Comparison of ENCODE assay signal across 8 mouse cellular contexts in genomic region chr11:115814605-115815450, GRCm38 (mm10). TPM values are rescaled to one million over a fixed set of nuclear protein-coding genes. Genes with fewer than 3 reads are reported as not detected.
DNase-seq lines count a peak whose midpoint lies in the region; ATAC-seq and TF ChIP-seq lines count a peak whose summit lies in the region.

Gene Tsen54, plus strand, starts transcription at chr11:115814724.

- intact Hi-C loops in heart, postnatal 25 days (cut with DNase I), result loop anchor here (1.0 to 5.0 kb wide), 3 partner anchors 48 to 168 kb away; partner anchors contain the start of gene Tmem94

- DNase-seq in forebrain, embryonic 14.5 days (ENCODE audit: low spot score), result peak; percentile 79
- DNase-seq in heart, postnatal 25 days (ENCODE audit: low spot score), result peak; percentile 68
- DNase-seq in layer of hippocampus, adult 2 months (ENCODE audit: low spot score in 2 of 2), result peak; percentile 80 to 92
- peak; percentile 86 for DNase-seq in thymus, adult 2 months

- peak within 1 kb of the TSS; percentile 66 for H3K4me2 ChIP-seq in forebrain, embryonic 14.5 days (ENCODE audit: low read length)
- H3K4me2 ChIP-seq in lung, embryonic 15.5 days, result peak within 1 kb of the TSS; percentile 92

- ATAC-seq in cerebellum, adult (ENCODE audit: insufficient number of reproducible peaks, low FRiP score, low TSS enrichment), result peak; percentile 49; the same call in 1 of the 2 replicates
- ATAC-seq in forebrain, embryonic 14.5 days, result peak; percentile 60
- peak; percentile 44 for ATAC-seq in lung, embryonic 15.5 days (ENCODE audit: borderline replicate concordance, extremely low read depth, low FRiP score, low TSS enrichment)

- no peaks in the 10 kb centered on the region for H3K27me3 ChIP-seq in ES-Bruce4 (ENCODE audit: control insufficient read depth, insufficient read depth, low read length, poor library complexity, severe bottlenecking)
- H3K27me3 ChIP-seq in forebrain, embryonic 14.5 days (replicated peaks; ENCODE audit: control insufficient read depth, insufficient read depth, low read length), result no peaks in the 10 kb centered on the region
- H3K27me3 ChIP-seq in lung, embryonic 15.5 days, result no peaks in the 10 kb centered on the region
- no peaks in the 10 kb centered on the region for H3K27me3 ChIP-seq in thymus, adult 2 months (ENCODE audit: control insufficient read depth, insufficient read depth, low read length)

- no peak for TF ChIP-seq CTCF in ES-Bruce4 (IDR thresholded peaks at IDR 0.05; ENCODE audit: low read depth, low read length)
- peak; percentile 32; the same call in 1 of the 2 replicates for TF ChIP-seq CTCF in layer of hippocampus, adult 2 months (conservative IDR thresholded peaks at IDR 0.05)
- TF ChIP-seq CTCF in olfactory bulb, adult 2 months (IDR thresholded peaks at IDR 0.05; ENCODE audit: insufficient read depth, low read depth, low read length), result no peak
- peak; percentile 48; the same call in 1 of the 2 replicates for TF ChIP-seq CTCF in thymus, adult 2 months (IDR thresholded peaks at IDR 0.05; ENCODE audit: borderline replicate concordance, control insufficient read depth, extremely low read depth, insufficient read depth, low read length, poor library complexity)

- no peaks in the 10 kb centered on the region for H3K9me3 ChIP-seq in ES-Bruce4 (replicated peaks; ENCODE audit: control insufficient read depth, insufficient read depth, low read length, poor library complexity, severe bottlenecking)
- no peaks in the 10 kb centered on the region for H3K9me3 ChIP-seq in forebrain, embryonic 14.5 days (replicated peaks; ENCODE audit: control insufficient read depth, low read length)
- H3K9me3 ChIP-seq in lung, embryonic 15.5 days, result no peaks in the 10 kb centered on the region

- WGBS in forebrain, embryonic 14.5 days, result under 1% methylated on average over 78 of the region's 84 CpGs
- under 1% methylated on average over 78 of the region's 84 CpGs for WGBS in lung, embryonic 15.5 days
- WGBS in olfactory bulb, adult 2 months, result under 1% methylated on average over 84 of the region's 84 CpGs
- WGBS in thymus, adult 2 months, result 1% methylated on average over 83 of the region's 84 CpGs

- peak; percentile 48 for TF ChIP-seq POLR2A in ES-Bruce4 (IDR thresholded peaks at IDR 0.05; ENCODE audit: insufficient read depth, low read length)
- TF ChIP-seq POLR2A in olfactory bulb, adult 2 months (IDR thresholded peaks at IDR 0.05; ENCODE audit: insufficient read depth, low read depth, low read length), result peak; percentile 40
- TF ChIP-seq POLR2A in thymus, adult 2 months (IDR thresholded peaks at IDR 0.05; ENCODE audit: control insufficient read depth, extremely low read depth, insufficient read depth, low read length, poor library complexity), result no peak

- no peaks in the 10 kb centered on the region for H3K4me1 ChIP-seq in ES-Bruce4 (ENCODE audit: control insufficient read depth, insufficient read depth, low read length)
- peaks cover 19% of the 10 kb centered on the region for H3K4me1 ChIP-seq in forebrain, embryonic 14.5 days (ENCODE audit: control insufficient read depth, insufficient read depth, low read length)
- H3K4me1 ChIP-seq in lung, embryonic 15.5 days, result peaks cover 49% of the 10 kb centered on the region
- peaks cover 15% of the 10 kb centered on the region for H3K4me1 ChIP-seq in olfactory bulb, adult 2 months (ENCODE audit: control insufficient read depth, insufficient read depth, low read length)
- peaks cover 20% of the 10 kb centered on the region for H3K4me1 ChIP-seq in thymus, adult 2 months (replicated peaks; ENCODE audit: control insufficient read depth, insufficient read depth, low read length)

- H3K27ac ChIP-seq in ES-Bruce4 (ENCODE audit: insufficient read depth, low read length), result no peak within 1 kb of the TSS
- H3K27ac ChIP-seq in forebrain, embryonic 14.5 days (ENCODE audit: low read depth, low read length), result peak within 1 kb of the TSS; percentile 65
- H3K27ac ChIP-seq in layer of hippocampus, adult 2 months, result peak within 1 kb of the TSS; percentile 86
- peak within 1 kb of the TSS; percentile 72 for H3K27ac ChIP-seq in lung, embryonic 15.5 days
- H3K27ac ChIP-seq in olfactory bulb, adult 2 months (ENCODE audit: insufficient read depth, low read depth, low read length), result no peak within 1 kb of the TSS
- H3K27ac ChIP-seq in thymus, adult 2 months (ENCODE audit: control insufficient read depth, insufficient read depth, low read length), result no peak within 1 kb of the TSS

- H3K4me3 ChIP-seq in ES-Bruce4 (ENCODE audit: low read depth, low read length), result peak within 1 kb of the TSS; percentile 75
- H3K4me3 ChIP-seq in forebrain, embryonic 14.5 days (ENCODE audit: low read depth, low read length), result peak within 1 kb of the TSS; percentile 97
- peak within 1 kb of the TSS; percentile 84 for H3K4me3 ChIP-seq in layer of hippocampus, adult 2 months
- peak within 1 kb of the TSS; percentile 83 for H3K4me3 ChIP-seq in lung, embryonic 15.5 days
- peak within 1 kb of the TSS; percentile 76 for H3K4me3 ChIP-seq in olfactory bulb, adult 2 months (ENCODE audit: insufficient read depth, low read depth, low read length)
- H3K4me3 ChIP-seq in thymus, adult 2 months (ENCODE audit: control insufficient read depth, insufficient read depth, low read length), result peak within 1 kb of the TSS; percentile 67

- peak within 1 kb of the TSS; percentile 93 for H3K9ac ChIP-seq in ES-Bruce4 (ENCODE audit: low read depth, poor library complexity, severe bottlenecking)
- H3K9ac ChIP-seq in forebrain, embryonic 14.5 days (ENCODE audit: low read length), result peak within 1 kb of the TSS; percentile 89
- H3K9ac ChIP-seq in lung, embryonic 15.5 days, result peak within 1 kb of the TSS; percentile 88

- 0 out of 2 replicates have a peak, but pooled peaks have one; percentile 42 for TF ChIP-seq EP300 in ES-Bruce4 (IDR thresholded peaks at IDR 0.05; ENCODE audit: insufficient read depth, low read depth, low read length)

- peaks cover 2% of the 10 kb centered on the region; the same call in 1 of the 2 replicates for H3K36me3 ChIP-seq in ES-Bruce4 (ENCODE audit: control insufficient read depth, insufficient read depth, low read length, poor library complexity, severe bottlenecking)
- peaks cover 27% of the 10 kb centered on the region for H3K36me3 ChIP-seq in forebrain, embryonic 14.5 days (ENCODE audit: control insufficient read depth, insufficient read depth, low read length)
- H3K36me3 ChIP-seq in lung, embryonic 15.5 days, result peaks cover 21% of the 10 kb centered on the region
- H3K36me3 ChIP-seq in thymus, adult 2 months (ENCODE audit: control insufficient read depth, insufficient read depth, low read length), result no peaks in the 10 kb centered on the region

RNA-seq across cellular contexts. Expression of gene Tsen54, which starts in this region (rescaled TPM):
- polyA plus RNA-seq in ES-Bruce4 (2011; ENCODE audit: insufficient read depth, insufficient read length, low read depth, missing spikeins), result 26.9 and 30.2 TPM in 2 replicates
- 15.2 and 19.1 TPM in 2 replicates for polyA plus RNA-seq in forebrain, embryonic 14.5 days (2014; fragmentation: Nextera tagmentation; extraction: Ambion mirVana)
- 1 to 10 TPM; 9.1 to 9.2 TPM for total RNA-seq in heart, postnatal 25 days (2021)
- total RNA-seq in layer of hippocampus, adult 2 months (2021), result 10 to 100 TPM; 11.8 to 13.0 TPM
- 37.3 and 43.0 TPM in 2 replicates for polyA plus RNA-seq in lung, embryonic 15.5 days (2015; fragmentation: Nextera tagmentation; extraction: Ambion mirVana)
- polyA plus RNA-seq in olfactory bulb, adult 2 months (2012; ENCODE audit: insufficient read depth, insufficient read length, low replicate concordance, missing spikeins), result not detected in 2 replicates
- 31.6 and 34.3 TPM in 2 replicates for polyA plus RNA-seq in thymus, adult 2 months (2012; rRNA removed)

Comparison
In these comparisons a context has a peak if more than half of its experiments do, and no peak if none do; other contexts are left out.
1. RNA of gene Tsen54 (polyA plus RNA-seq): 37.3 to 43.0 TPM in lung, embryonic 15.5 days, 31.6 to 34.3 TPM in thymus, adult 2 months, 26.9 to 30.2 TPM in ES-Bruce4 and 15.2 to 19.1 TPM in forebrain, embryonic 14.5 days; not detected in olfactory bulb, adult 2 months; every median in the first group is over 10 times any median in the second.
2. H3K27ac ChIP-seq: peak in forebrain, embryonic 14.5 days (single experiment), layer of hippocampus, adult 2 months (single experiment) and lung, embryonic 15.5 days (single experiment); none in ES-Bruce4 (single experiment), olfactory bulb, adult 2 months (single experiment) and thymus, adult 2 months (single experiment).
3. CTCF ChIP-seq: peak in layer of hippocampus, adult 2 months (single experiment) and thymus, adult 2 months (single experiment); none in ES-Bruce4 (single experiment) and olfactory bulb, adult 2 months (single experiment).
4. Peak in every context shown above with its lines, with median percentiles within 50 percentile points of each other: H3K4me3 ChIP-seq, H3K9ac ChIP-seq, ATAC-seq and DNase-seq.